Mouse (Mus musculus) neural tube, embryonic 13.5 days (tissue): ENCODE measurements around the gene Ypel5. TPM values are rescaled to one million over a fixed set of nuclear protein-coding genes. Genes with fewer than 3 reads are reported as not detected.
A peak's percentile ranks its signal among the peaks of the same experiment; 100 is the strongest.

Source experiments
- ATAC-seq: fragments of 200-750 bp; cut with Nextera tagmentation; 2 replicates; pipeline ENCODE4 v1.8.0; 2017; ENCODE audit warnings: low read depth, mild to moderate bottlenecking, moderate TSS enrichment, moderate library complexity
- H3K27ac ChIP-seq: fragments of 300-500 bp; sonication (generic); replicated peaks from 2 replicates; pipeline ENCODE4 v1.5.1; 2015; ENCODE audit warnings: moderate library complexity, mild to moderate bottlenecking, inconsistent platforms
- H3K27me3 ChIP-seq: fragments of 300-500 bp; sonication (generic); 2 replicates; pipeline ENCODE4 v1.6.1; 2015; ENCODE audit warnings: mild to moderate bottlenecking, inconsistent platforms
- H3K36me3 ChIP-seq: fragments of 300-500 bp; sonication (generic); 2 replicates; pipeline ENCODE4 v1.6.1; 2015; ENCODE audit warnings: mild to moderate bottlenecking, inconsistent platforms
- H3K4me1 ChIP-seq: fragments of 300-500 bp; sonication (generic); replicated peaks from 2 replicates; pipeline ENCODE4 v1.6.1; 2015; ENCODE audit warnings: inconsistent platforms
- H3K4me2 ChIP-seq: fragments of 300-500 bp; sonication (generic); 2 replicates; pipeline ENCODE4 v1.6.1; 2015; ENCODE audit warnings: inconsistent platforms, mild to moderate bottlenecking, moderate library complexity
- H3K4me3 ChIP-seq: fragments of 300-500 bp; sonication (generic); 2 replicates; pipeline ENCODE4 v1.5.1; 2015; ENCODE audit warnings: mild to moderate bottlenecking, inconsistent platforms
- H3K9ac ChIP-seq: fragments of 300-500 bp; sonication (generic); 2 replicates; pipeline ENCODE4 v1.6.1; 2015; ENCODE audit warnings: moderate library complexity, mild to moderate bottlenecking, inconsistent platforms
- H3K9me3 ChIP-seq: fragments of 300-500 bp; sonication (generic); 2 replicates; pipeline ENCODE4 v1.6.1; 2016; ENCODE audit warnings: inconsistent platforms
- WGBS: fragments of 180-500 bp; shearing (Covaris S2); methylation state at CpG from one replicate; pipeline ENCODE4 v1.1.7; 2015; 5-methylcytosine and 5-hydroxymethylcytosine counted together
- polyA plus RNA-seq: library from polyadenylated mRNA; unstranded; fragments of >200 nt; fragmentation: Nextera tagmentation; extraction: Ambion mirVana; gene quantifications from 2 replicates; pipeline ENCODE4 v1.2.1, GENCODE M21; 2015

Ypel5 gene
- 115 and 116 TPM in 2 replicates for polyA plus RNA-seq

DNA sequence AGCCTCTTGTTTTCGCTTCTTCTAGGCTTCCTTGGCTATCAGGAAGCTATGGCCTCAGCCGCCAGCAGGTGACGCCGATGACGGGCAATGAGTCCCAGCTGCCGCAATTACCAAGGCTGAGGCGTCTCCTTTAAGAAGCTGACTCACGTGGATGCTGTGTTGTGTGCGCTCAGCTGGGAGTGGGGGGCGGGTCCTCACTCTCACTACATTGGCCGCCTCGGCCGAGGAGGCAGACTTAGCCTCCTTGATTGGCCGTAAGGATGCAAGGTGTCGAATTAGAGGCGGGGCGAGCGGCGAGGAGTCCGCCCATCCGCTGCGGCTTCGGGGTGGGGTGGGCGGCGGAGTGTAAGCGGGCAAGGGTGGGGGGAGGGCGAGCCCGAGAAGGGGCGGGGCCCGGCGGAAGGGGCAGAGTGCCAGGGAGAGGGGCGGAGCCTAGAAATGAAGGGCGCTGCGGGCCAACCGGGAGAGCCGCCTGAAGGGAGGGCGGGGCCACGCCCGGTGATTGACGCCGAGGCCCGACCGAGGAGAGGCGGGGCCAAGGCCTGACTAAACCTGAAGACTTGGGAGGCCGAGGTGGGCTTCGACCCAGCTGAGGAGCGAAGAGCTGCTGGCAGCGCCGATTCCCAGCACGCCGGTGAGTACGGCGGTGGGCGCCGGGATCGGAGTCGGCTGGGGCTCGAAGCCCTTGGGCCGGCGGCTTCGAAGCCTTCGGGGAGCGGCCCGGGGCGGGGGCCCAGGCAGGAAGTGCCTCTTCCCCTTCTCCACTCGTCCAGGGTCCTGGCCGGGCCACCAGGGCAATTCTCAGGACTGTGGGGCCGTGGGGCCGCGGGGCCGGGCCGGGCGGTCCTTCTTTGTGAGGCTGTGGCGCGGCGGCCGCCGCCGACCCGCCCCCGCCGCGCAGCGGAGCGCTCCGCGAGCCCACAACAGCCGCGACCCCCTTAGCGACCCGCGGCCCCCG is at the start of gene Ypel5:
Gene Ypel5 (plus strand): TSS at position 296 of the 958 bp plus-strand sequence.
- no peaks in the 10 kb centered on the region for H3K36me3 ChIP-seq
- H3K4me1 ChIP-seq, result peaks cover 21% of the 10 kb centered on the region
- peak within 1 kb of the TSS; percentile 99 for H3K27ac ChIP-seq
- under 1% methylated on average over 82 of the region's 93 CpGs for WGBS
- no peaks in the 10 kb centered on the region for H3K27me3 ChIP-seq
- peak within 1 kb of the TSS; percentile 90 for H3K4me3 ChIP-seq
- ATAC-seq, result peak; percentile 98
- peak within 1 kb of the TSS; percentile 97 for H3K9ac ChIP-seq
- H3K9me3 ChIP-seq, result no peaks in the 10 kb centered on the region
- H3K4me2 ChIP-seq, result peak within 1 kb of the TSS; percentile 64

DNA sequence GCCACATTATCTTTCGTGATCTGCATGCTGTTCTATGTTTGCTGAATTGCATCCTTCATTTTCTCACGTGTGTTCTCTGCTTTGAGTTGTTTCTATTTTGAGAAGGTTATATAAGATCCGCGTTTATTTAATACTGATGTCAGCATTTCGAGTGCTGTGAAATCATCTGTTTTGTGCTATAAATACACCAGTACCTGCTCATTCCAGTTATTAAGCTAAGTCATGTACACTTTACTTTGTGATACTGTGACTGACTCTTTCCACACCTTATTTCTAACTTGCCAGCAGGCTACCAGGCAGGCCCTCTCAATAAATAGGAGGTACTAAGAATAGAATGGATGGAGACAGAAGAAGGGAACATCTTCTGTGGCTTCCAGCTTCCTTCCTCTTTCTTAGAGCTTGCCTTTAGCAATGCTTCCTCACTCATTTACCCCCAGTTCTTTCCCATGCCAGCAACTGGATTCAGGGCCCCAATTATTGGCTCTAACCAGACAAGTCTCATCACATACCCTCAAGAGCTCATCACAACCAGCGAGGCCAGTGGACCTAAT is 48.3 kb upstream of the Ypel5 start:
- Histone ChIP-seq H3K9ac (no peak overlapping the region), H3K27ac (no peak overlapping the region), H3K4me3 (no peak overlapping the region), H3K4me1 (no peaks in the 10 kb centered on the region), H3K9me3 (no peaks in the 10 kb centered on the region), H3K27me3 (no peaks in the 10 kb centered on the region), H3K4me2 (no peak overlapping the region), H3K36me3 (no peaks in the 10 kb centered on the region)
- no peak for ATAC-seq
- WGBS, result 82% methylated on average over 6 of the region's 6 CpGs

DNA sequence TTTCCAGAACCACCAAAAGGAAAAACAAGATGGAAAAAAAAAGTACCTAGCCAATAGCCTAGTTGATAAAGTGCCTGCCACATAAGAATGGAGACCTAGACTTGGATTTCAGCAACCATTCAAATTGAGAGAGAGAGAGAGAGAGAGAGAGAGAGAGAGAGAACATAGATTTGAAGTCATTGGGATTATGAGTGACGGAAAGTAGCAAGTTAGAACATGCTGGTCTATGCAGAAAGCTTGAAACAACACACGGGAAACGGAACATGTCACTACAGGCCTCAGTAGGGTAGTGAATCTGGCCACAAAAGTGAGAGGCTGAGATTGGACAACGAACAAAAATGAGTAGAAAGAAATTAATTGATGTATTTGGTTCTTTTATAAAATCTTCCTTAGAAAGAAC is 43.0 kb upstream of the Ypel5 start:
- WGBS, result 93% methylated on average over 4 of the region's 4 CpGs
- H3K9ac ChIP-seq, result no peak overlapping the region
- no peaks in the 10 kb centered on the region for H3K9me3 ChIP-seq
- H3K36me3 ChIP-seq, result no peaks in the 10 kb centered on the region
- no peak overlapping the region for H3K4me2 ChIP-seq
- no peaks in the 10 kb centered on the region for H3K4me1 ChIP-seq
- H3K27me3 ChIP-seq, result no peaks in the 10 kb centered on the region
- ATAC-seq, result no peak
- H3K27ac ChIP-seq, result no peak overlapping the region
- H3K4me3 ChIP-seq, result no peak overlapping the region

DNA sequence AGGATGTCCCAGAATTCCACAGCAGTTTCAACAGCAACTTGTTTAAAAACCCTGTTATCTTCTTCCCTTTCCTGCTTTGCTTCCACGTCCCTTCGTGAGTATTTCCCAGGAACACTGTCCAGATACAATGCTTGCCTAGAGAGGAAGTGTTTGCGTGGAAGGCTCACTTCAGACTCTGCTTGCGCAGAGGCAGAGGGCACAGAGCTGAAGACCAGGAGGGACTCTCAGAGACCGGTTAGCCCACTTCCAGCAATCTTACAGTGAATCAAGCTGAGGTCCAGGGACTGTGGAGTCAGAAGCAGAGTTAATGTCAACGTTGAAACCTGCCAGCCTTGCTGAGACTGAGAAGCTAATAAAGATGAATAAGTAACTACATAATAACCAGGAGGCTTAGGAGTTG is 41.6 kb upstream of the Ypel5 start:
- H3K9me3 ChIP-seq, result no peaks in the 10 kb centered on the region
- no peaks in the 10 kb centered on the region for H3K4me1 ChIP-seq
- no peak overlapping the region for H3K4me3 ChIP-seq
- no peak overlapping the region for H3K27ac ChIP-seq
- no peak overlapping the region for H3K9ac ChIP-seq
- H3K27me3 ChIP-seq, result no peaks in the 10 kb centered on the region
- H3K4me2 ChIP-seq, result no peak overlapping the region
- ATAC-seq, result no peak
- H3K36me3 ChIP-seq, result no peaks in the 10 kb centered on the region
- 68% methylated on average over 6 of the region's 6 CpGs for WGBS

DNA sequence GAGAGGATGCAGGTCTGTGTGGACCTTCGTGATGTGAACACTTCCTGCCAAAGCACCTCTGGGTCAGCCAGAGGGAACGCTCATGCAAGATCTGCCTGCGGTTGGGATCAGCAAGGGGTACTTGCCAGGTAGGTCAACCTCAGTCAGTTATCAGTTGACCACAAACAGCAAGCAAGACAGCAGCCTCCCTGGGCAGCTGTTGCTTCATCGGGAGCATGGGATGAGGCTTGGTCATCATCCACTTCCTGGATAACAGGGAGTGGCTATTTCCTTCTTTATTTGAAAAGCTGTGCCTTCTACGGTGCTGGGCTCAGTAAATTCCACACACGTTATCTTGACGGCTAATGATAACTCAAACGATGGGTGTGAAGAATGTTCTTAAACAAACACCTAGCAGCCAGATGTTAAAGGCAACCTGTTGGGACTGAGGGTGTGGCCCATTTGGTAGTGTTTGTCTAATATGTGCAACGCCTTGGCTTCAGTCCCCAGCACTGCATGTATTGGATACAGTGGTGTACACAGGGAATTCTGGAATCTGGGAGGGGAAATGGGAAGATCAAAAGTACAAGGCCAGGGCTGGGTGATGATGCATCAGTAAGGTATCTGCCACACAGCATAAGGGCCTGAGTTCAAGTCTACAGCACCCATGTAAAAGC is 40.7 kb upstream of the Ypel5 start:
- Histone ChIP-seq H3K27ac (no peak overlapping the region), H3K4me3 (no peak overlapping the region), H3K36me3 (no peaks in the 10 kb centered on the region), H3K9me3 (no peaks in the 10 kb centered on the region), H3K4me2 (no peak overlapping the region), H3K27me3 (no peaks in the 10 kb centered on the region), H3K9ac (no peak overlapping the region), H3K4me1 (no peaks in the 10 kb centered on the region)
- ATAC-seq, result no peak
- 85% methylated on average over 9 of the region's 9 CpGs for WGBS

DNA sequence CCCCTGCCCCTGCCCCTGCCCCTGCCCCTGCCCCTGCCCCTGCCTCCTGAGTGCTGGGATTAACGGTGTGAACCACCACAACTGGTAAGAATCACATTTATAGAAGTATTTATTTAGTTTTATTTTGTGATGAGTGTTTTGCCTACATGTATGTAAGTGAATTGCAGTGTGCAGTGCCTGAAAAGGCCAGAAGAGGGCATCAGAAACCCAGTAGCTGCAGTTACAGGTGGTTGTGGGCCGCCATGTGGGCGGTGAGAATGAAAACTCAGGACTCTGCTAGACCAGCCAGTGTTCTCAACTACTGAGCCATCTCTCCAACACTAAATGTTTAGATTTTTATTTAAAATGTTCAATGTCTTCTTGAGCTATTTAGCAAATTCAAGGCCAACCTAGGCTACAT is 39.7 kb upstream of the Ypel5 start:
- Histone ChIP-seq H3K4me3 (no peak overlapping the region), H3K27ac (no peak overlapping the region), H3K4me2 (no peak overlapping the region), H3K36me3 (no peaks in the 10 kb centered on the region), H3K27me3 (no peaks in the 10 kb centered on the region), H3K9ac (no peak overlapping the region), H3K4me1 (no peaks in the 10 kb centered on the region), H3K9me3 (no peaks in the 10 kb centered on the region)
- no peak for ATAC-seq
- WGBS, result 97% methylated on average over 3 of the region's 3 CpGs

DNA sequence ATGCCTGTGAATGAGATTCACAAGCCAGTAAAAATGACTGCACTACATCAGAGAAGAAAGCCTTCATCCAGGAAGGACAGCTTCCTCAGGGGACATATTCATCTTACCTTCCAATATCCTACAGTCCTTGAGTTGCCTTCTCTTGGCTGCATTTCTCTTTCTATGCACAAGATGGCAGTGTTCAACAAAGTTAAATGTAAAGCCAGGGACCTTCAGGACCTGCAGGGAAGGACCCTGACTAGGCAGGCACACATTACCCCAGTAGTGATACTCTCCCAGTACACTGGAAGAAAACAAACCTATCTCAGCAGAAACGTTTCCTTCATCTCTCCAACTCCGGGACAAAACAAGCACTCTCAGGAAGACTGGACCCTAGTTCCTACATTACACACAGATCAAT is 38.4 kb upstream of the Ypel5 start:
- peak; percentile 71; the same call in 1 of the 2 replicates for ATAC-seq
- Histone ChIP-seq H3K36me3 (no peaks in the 10 kb centered on the region), H3K4me3 (no peak overlapping the region), H3K9ac (no peak overlapping the region), H3K4me2 (no peak overlapping the region), H3K27me3 (no peaks in the 10 kb centered on the region), H3K9me3 (no peaks in the 10 kb centered on the region), H3K4me1 (no peaks in the 10 kb centered on the region), H3K27ac (no peak overlapping the region)
- WGBS, result 20% methylated on average over 2 of the region's 2 CpGs

DNA sequence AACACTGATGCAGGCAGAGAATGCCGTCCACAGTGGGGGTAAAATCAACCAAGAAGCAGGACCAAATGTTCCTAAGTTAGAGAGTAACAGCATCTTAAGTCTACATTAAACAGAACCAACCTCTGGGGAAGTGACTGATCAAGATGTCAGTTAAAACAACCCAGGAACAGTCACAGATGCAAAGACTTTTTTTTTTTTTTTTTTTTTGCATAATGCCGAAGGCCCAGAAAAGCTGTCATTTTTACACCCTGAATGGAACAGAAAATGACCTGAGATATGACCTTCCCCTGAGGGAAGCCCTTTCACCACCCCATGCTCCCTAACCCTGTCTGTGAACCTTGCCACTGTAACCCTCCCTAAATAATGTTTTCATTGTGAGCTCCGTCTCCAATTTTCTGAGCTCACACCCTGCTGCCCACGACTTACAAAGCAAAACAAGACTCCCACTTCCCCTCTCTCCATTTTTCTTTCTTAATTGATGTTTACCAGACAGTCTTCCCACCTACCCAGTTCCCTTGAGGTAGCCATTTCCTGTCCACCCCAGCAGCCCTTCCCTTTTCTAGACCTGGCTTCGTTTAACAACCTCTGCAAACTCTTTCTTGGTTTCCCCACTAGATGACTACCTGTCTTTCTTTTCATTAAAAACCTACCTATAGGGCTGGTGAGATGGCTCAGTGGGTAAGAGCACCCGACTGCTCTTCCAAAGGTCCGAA is 26.2 kb upstream of the Ypel5 start:
- peaks cover 5% of the 10 kb centered on the region for H3K4me1 ChIP-seq
- H3K36me3 ChIP-seq, result no peaks in the 10 kb centered on the region
- H3K4me2 ChIP-seq, result no peak overlapping the region
- no peak overlapping the region for H3K27ac ChIP-seq
- no peak for ATAC-seq
- H3K9me3 ChIP-seq, result no peaks in the 10 kb centered on the region
- H3K9ac ChIP-seq, result no peak overlapping the region
- no peaks in the 10 kb centered on the region for H3K27me3 ChIP-seq
- 62% methylated on average over 7 of the region's 7 CpGs for WGBS
- no peak overlapping the region for H3K4me3 ChIP-seq

DNA sequence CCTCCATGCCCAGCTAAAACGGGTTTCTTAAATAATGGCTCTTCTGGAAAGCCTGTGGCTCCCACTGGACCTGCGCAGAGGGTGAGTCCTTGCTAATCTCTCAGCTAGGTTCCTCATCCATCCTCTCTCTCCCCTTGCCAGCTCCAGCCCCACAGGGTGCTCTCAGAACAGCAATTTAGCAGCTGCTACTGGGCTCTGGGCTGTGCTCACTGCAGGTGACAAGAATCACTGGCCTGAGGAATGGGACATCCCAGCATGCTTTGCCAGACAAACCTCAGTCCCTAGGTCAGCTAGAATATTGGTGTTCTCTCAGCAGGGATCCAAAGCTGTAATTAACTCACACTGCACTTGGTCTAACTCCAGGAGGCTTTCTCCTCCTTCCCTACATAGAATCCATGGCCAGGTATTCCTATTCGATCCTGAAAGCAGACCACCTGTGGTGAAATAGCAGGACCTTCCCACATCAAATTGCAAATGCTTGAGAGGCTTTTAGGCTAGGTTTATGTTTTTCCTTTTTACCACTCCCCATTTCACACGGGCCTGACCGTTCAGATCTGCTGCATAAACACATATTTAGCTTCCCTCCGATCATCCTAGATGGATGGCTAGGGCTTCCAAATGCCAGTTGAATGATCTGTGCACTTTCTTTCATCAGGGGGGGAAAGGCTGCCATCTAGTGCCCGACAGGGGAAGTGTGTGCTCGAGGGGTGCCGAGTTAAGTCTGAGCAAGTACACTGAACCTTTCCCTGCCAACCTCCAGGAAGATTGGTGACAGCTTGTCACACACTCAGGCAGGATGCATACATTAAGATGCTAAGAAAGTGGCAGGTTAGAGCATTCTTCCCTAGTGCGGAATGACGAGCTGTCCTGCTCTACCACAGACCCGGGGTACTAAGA is 22.6 kb upstream of the Ypel5 start:
- H3K4me2 ChIP-seq, result peak overlapping the region; percentile 19; the same call in 1 of the 2 replicates
- no peaks in the 10 kb centered on the region for H3K36me3 ChIP-seq
- no peak overlapping the region for H3K27ac ChIP-seq
- H3K9ac ChIP-seq, result no peak overlapping the region
- 14% methylated on average over 12 of the region's 12 CpGs for WGBS
- H3K27me3 ChIP-seq, result no peaks in the 10 kb centered on the region
- H3K9me3 ChIP-seq, result no peaks in the 10 kb centered on the region
- no peak overlapping the region for H3K4me3 ChIP-seq
- ATAC-seq, result peak; percentile 53; the same call in 1 of the 2 replicates
- peaks cover 5% of the 10 kb centered on the region for H3K4me1 ChIP-seq

DNA sequence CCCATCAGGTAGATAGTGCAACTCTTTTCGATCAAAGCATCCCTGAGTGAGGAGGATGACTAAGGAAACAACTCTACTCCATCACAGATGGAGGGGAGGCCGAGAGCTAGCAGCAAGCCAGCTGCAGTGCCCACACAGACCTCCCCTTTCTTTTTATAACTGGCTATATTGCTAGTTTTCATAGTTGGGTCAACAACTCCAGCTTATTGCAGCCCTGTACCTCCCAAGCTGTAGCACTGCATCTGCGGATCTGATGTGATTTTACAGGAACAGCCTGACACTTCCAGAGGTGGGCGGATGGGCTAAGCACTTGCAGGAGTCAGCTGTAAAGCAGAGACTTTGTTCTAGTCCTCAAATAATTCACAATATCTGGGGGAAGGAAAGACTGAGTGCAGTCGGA is 18.7 kb upstream of the Ypel5 start:
- no peak overlapping the region for H3K9ac ChIP-seq
- no peak overlapping the region for H3K4me2 ChIP-seq
- H3K4me1 ChIP-seq, result peaks cover 5% of the 10 kb centered on the region
- H3K9me3 ChIP-seq, result no peaks in the 10 kb centered on the region
- no peak overlapping the region for H3K27ac ChIP-seq
- no peak overlapping the region for H3K4me3 ChIP-seq
- H3K27me3 ChIP-seq, result no peaks in the 10 kb centered on the region
- no peaks in the 10 kb centered on the region for H3K36me3 ChIP-seq
- no peak for ATAC-seq
- 84% methylated on average over 5 of the region's 5 CpGs for WGBS

DNA sequence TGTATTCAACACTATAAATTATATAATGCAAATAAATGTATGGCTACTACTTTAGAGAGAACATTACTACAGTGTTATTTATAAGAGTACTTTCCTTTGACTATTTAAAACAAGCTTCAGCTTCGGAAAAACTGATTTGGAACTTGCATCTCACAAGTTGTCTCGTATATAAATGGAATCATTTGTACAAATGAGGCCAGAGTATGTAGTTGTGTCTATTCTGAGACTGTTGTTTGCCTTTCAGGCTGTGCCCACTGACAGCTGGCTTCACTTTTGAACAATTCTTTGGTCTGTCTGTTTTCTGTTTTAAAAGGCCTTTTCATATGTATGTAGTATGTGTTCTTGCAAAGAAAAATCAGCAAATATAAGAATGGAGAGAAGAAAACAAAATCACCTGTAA is 16.5 kb upstream of the Ypel5 start:
- no peak for ATAC-seq
- no peaks in the 10 kb centered on the region for H3K36me3 ChIP-seq
- no peak overlapping the region for H3K4me2 ChIP-seq
- H3K27ac ChIP-seq, result no peak overlapping the region
- 77% methylated on average over 2 of the region's 2 CpGs for WGBS
- no peaks in the 10 kb centered on the region for H3K27me3 ChIP-seq
- H3K9me3 ChIP-seq, result no peaks in the 10 kb centered on the region
- no peak overlapping the region for H3K9ac ChIP-seq
- no peak overlapping the region for H3K4me3 ChIP-seq
- H3K4me1 ChIP-seq, result no peaks in the 10 kb centered on the region
